Mouse (Mus musculus): Measurements from ENCODE around the gene Bcat1. TPM values are rescaled to one million over a fixed set of nuclear protein-coding genes. Genes with fewer than 3 reads are reported as not detected.

Bcat1 gene
- polyA plus RNA-seq, 1 experiment from 2014 or later: 0.46 TPM

DNA sequence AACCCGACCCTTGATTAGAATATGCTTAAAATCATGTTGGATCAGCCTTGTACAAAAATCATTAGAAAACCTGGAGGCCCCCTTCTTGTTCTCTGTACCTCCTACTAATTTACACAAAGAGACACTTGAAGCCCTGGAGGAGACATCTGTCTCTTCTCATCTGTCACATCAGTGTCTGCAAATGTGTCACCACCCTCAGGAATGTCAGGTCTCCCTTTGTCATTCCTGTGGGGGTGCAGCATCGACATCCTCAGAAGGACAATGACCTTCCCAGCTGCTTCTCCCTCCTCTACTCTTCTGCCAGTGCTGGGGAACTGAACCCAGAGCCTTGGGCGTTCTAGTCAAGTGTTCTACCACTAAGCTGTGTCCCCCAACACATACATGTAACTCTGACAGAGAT is 83.9 kb downstream of the Bcat1 start:
- no peaks in the 10 kb centered on the region for H3K36me3 ChIP-seq (replicated peaks; ENCODE audit: insufficient read depth, low read length)
- H3K27me3 ChIP-seq (ENCODE audit: insufficient read depth, low read length): no peaks in the 10 kb centered on the region
- H3K4me1 ChIP-seq (ENCODE audit: insufficient read depth): no peaks in the 10 kb centered on the region
- DNase-seq (no peak), ATAC-seq (no peak)
- no peak overlapping the region for H3K9ac ChIP-seq (replicated peaks)
- H3K27ac ChIP-seq (ENCODE audit: low read depth): no peak overlapping the region
- 37% methylated on average over 3 of the region's 3 CpGs for WGBS (ENCODE audit: insufficient replicate concordance)
- no peaks in the 10 kb centered on the region for H3K9me3 ChIP-seq (ENCODE audit: low read length)
- no peak overlapping the region for H3K4me3 ChIP-seq (ENCODE audit: low read depth, low read length)
- no peak for TF ChIP-seq CTCF (IDR thresholded peaks at IDR 0.05; ENCODE audit: low read depth)
- no peak for TF ChIP-seq EP300 (IDR thresholded peaks at IDR 0.05; ENCODE audit: low read depth)
- no peak overlapping the region for H3K4me2 ChIP-seq (ENCODE audit: low read depth, low read length)

DNA sequence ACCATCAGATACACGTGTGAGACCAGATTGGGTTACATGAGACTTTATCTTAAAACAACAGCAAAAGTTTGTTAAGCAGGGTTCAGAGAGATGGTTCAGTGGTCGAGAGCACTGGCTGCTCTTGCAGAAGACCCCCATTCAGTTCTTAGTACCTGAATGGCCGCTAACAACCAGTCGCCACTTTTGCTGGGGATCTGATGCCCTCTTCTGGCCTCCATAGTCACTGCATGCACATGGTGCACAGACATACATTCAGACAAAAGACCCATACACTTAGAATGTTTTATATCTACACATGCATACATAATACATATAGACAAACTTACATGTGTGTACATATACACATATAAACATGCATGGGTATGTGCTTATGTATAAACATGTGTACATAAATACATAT is 86.8 kb downstream of the Bcat1 start:
- 73% methylated on average over 4 of the region's 4 CpGs for WGBS (ENCODE audit: insufficient replicate concordance)
- no peak overlapping the region for H3K9ac ChIP-seq (replicated peaks)
- H3K9me3 ChIP-seq (ENCODE audit: low read length): no peaks in the 10 kb centered on the region
- DNase-seq (no peak), ATAC-seq (no peak)
- no peak overlapping the region for H3K4me3 ChIP-seq (ENCODE audit: low read depth, low read length)
- TF ChIP-seq CTCF (IDR thresholded peaks at IDR 0.05; ENCODE audit: low read depth): 0 out of 2 replicates have a peak, but pooled peaks have one; percentile 18
- TF ChIP-seq EP300 (IDR thresholded peaks at IDR 0.05; ENCODE audit: low read depth): no peak
- no peak overlapping the region for H3K4me2 ChIP-seq (ENCODE audit: low read depth, low read length)
- H3K36me3 ChIP-seq (replicated peaks; ENCODE audit: insufficient read depth, low read length): no peaks in the 10 kb centered on the region
- no peak overlapping the region for H3K27ac ChIP-seq (ENCODE audit: low read depth)
- H3K27me3 ChIP-seq (ENCODE audit: insufficient read depth, low read length): no peaks in the 10 kb centered on the region
- no peaks in the 10 kb centered on the region for H3K4me1 ChIP-seq (ENCODE audit: insufficient read depth)

DNA sequence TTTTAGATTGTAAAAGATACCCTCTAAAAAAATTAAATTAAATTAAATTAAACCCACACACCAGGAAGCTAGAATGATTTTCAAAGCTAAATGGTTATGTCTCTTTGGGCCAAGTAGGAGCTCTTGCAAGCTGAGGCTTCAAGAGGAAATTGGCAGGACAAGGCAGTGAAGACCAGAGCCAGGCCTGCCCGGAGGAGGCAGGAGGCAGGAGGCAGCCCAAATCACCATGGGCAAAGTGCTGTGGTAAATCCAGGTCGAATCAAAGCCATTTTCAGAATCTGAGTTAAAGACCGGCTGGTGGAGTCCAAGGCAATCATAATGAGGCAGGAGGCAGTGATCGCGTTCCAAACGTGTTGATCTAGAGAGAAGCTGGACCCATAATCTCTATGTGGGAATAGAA is 88.3 kb downstream of the Bcat1 start:
- DNase-seq: no peak
- no peaks in the 10 kb centered on the region for H3K4me1 ChIP-seq (ENCODE audit: insufficient read depth)
- WGBS (ENCODE audit: insufficient replicate concordance): 83% methylated on average over 6 of the region's 6 CpGs

DNA sequence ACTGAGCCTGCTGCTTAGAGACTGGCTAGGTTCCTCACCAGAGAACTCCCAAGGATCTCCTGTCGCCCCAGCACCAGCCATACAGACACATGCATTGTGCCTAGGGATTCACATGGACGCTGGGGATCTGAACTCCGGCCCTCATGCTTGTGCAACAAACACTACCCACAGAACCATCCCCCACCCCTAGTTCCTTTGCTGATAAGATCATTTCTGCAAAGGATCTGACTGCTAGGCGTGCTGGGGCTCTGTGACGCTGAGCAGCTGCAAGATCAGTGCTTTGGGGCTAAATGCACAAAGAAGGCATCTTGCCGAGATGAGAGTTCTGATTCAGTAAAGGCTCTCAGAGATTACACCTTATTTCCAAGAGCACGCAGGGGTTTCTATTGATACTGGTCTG is 88.8 kb downstream of the Bcat1 start:
- H3K4me1 ChIP-seq (ENCODE audit: insufficient read depth): no peaks in the 10 kb centered on the region
- no peak for ATAC-seq
- no peak for TF ChIP-seq EP300 (IDR thresholded peaks at IDR 0.05; ENCODE audit: low read depth)
- 53% methylated on average over 7 of the region's 7 CpGs for WGBS (ENCODE audit: insufficient replicate concordance)
- H3K9ac ChIP-seq (replicated peaks): no peak overlapping the region
- H3K27me3 ChIP-seq (ENCODE audit: insufficient read depth, low read length): no peaks in the 10 kb centered on the region
- DNase-seq: no peak
- no peaks in the 10 kb centered on the region for H3K9me3 ChIP-seq (ENCODE audit: low read length)
- H3K27ac ChIP-seq (ENCODE audit: low read depth): no peak overlapping the region
- H3K4me3 ChIP-seq (ENCODE audit: low read depth, low read length): no peak overlapping the region
- no peak overlapping the region for H3K4me2 ChIP-seq (ENCODE audit: low read depth, low read length)
- no peaks in the 10 kb centered on the region for H3K36me3 ChIP-seq (replicated peaks; ENCODE audit: insufficient read depth, low read length)

More for the DNA sequence above, 88.3 kb downstream of the Bcat1 start:
- Histone ChIP-seq H3K4me3 (ENCODE audit: low read depth, low read length) (no peak overlapping the region), H3K36me3 (replicated peaks; ENCODE audit: insufficient read depth, low read length) (no peaks in the 10 kb centered on the region), H3K9me3 (ENCODE audit: low read length) (no peaks in the 10 kb centered on the region), H3K4me2 (ENCODE audit: low read depth, low read length) (no peak overlapping the region), H3K27ac (ENCODE audit: low read depth) (no peak overlapping the region), H3K9ac (replicated peaks) (no peak overlapping the region), H3K27me3 (ENCODE audit: insufficient read depth, low read length) (no peaks in the 10 kb centered on the region)
- TF ChIP-seq EP300 (IDR thresholded peaks at IDR 0.05; ENCODE audit: low read depth): no peak
- TF ChIP-seq CTCF (IDR thresholded peaks at IDR 0.05; ENCODE audit: low read depth): no peak
- ATAC-seq: no peak

DNA sequence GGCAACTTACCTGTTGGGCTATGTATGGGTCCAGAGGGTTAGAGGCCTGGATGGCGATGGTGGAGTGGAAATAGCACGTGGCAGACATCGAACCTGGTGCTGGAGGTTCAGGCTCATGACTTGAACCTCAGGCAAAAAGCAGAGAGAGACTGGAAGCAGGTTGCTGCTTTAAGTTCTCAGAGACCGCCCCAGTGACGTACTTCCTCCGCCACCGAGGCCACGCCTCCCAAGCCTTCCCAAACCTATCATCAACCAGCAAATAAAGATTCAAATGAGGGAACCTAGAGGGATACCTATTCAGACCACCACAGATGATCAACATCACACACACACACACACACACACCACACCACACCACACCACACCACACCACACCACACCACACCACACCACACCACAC is 91.8 kb downstream of the Bcat1 start:
- no peak for DNase-seq

DNA sequence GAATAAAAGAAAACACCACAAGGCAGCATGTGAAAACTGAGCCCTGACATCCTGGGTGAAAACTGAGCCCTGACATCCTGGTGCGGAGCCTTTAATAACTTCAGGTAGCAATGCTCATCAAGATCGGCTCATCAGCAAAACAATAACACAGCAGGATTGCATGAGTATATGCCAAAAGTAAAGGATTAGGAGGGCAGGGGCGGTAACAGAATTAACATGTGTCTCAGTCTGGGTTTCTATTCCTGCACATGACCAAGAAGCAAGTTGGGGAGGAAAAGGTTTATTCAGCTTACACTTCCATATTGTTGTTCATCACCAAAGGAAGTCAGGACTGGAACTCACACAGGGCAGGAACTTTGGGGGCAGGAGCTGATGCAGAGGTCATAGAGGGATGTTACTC is 93.9 kb downstream of the Bcat1 start:
- ATAC-seq (no peak), DNase-seq (no peak)
- H3K4me3 ChIP-seq (ENCODE audit: low read depth, low read length): no peak overlapping the region
- no peak overlapping the region for H3K27ac ChIP-seq (ENCODE audit: low read depth)
- no peaks in the 10 kb centered on the region for H3K9me3 ChIP-seq (ENCODE audit: low read length)
- no peaks in the 10 kb centered on the region for H3K36me3 ChIP-seq (replicated peaks; ENCODE audit: insufficient read depth, low read length)
- no peaks in the 10 kb centered on the region for H3K27me3 ChIP-seq (ENCODE audit: insufficient read depth, low read length)
- H3K4me2 ChIP-seq (ENCODE audit: low read depth, low read length): no peak overlapping the region
- H3K4me1 ChIP-seq (ENCODE audit: insufficient read depth): no peaks in the 10 kb centered on the region
- TF ChIP-seq CTCF (IDR thresholded peaks at IDR 0.05; ENCODE audit: low read depth): no peak
- no peak for TF ChIP-seq EP300 (IDR thresholded peaks at IDR 0.05; ENCODE audit: low read depth)
- WGBS (ENCODE audit: insufficient replicate concordance): 87% methylated on average over 3 of the region's 3 CpGs
- H3K9ac ChIP-seq (replicated peaks): no peak overlapping the region

More for the DNA sequence above, 91.8 kb downstream of the Bcat1 start:
- H3K27ac ChIP-seq (ENCODE audit: low read depth): no peak overlapping the region
- H3K4me1 ChIP-seq (ENCODE audit: insufficient read depth): no peaks in the 10 kb centered on the region
- WGBS (ENCODE audit: insufficient replicate concordance): 85% methylated on average over 8 of the region's 8 CpGs
- no peaks in the 10 kb centered on the region for H3K27me3 ChIP-seq (ENCODE audit: insufficient read depth, low read length)
- H3K9me3 ChIP-seq (ENCODE audit: low read length): no peaks in the 10 kb centered on the region
- no peak overlapping the region for H3K4me3 ChIP-seq (ENCODE audit: low read depth, low read length)
- no peak for TF ChIP-seq CTCF (IDR thresholded peaks at IDR 0.05; ENCODE audit: low read depth)
- no peak for TF ChIP-seq EP300 (IDR thresholded peaks at IDR 0.05; ENCODE audit: low read depth)
- H3K4me2 ChIP-seq (ENCODE audit: low read depth, low read length): no peak overlapping the region
- H3K36me3 ChIP-seq (replicated peaks; ENCODE audit: insufficient read depth, low read length): no peaks in the 10 kb centered on the region
- no peak overlapping the region for H3K9ac ChIP-seq (replicated peaks)
- no peak for ATAC-seq

DNA sequence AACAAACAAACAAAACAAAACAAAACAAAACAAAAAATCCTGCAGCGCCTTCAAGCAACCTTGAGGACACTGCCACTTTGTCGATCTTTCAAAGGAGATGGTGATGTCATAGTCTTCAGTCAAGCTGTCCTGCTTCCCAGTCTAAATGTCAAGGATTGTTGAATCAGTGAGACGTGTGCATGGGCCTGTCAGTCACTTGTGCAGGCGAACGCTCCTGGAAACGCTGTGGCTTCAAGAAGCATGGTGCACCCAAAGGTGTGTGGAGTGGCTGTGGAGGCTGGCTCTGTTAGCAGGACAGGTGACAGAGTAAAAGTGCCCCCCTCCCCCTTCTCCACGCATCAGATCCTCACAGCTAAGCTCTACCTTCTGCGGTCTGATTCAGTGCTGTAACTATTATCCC is 103.6 kb downstream of the Bcat1 start:
- H3K9ac ChIP-seq (replicated peaks): no peak overlapping the region
- H3K4me2 ChIP-seq (ENCODE audit: low read depth, low read length): no peak overlapping the region
- ATAC-seq (no peak), DNase-seq (no peak)
- no peak overlapping the region for H3K4me3 ChIP-seq (ENCODE audit: low read depth, low read length)
- H3K36me3 ChIP-seq (replicated peaks; ENCODE audit: insufficient read depth, low read length): no peaks in the 10 kb centered on the region
- 0 out of 2 replicates have a peak, but pooled peaks cover 4% of the 10 kb centered on the region for H3K4me1 ChIP-seq (ENCODE audit: insufficient read depth)
- no peaks in the 10 kb centered on the region for H3K27me3 ChIP-seq (ENCODE audit: insufficient read depth, low read length)
- H3K27ac ChIP-seq (ENCODE audit: low read depth): no peak overlapping the region
- 80% methylated on average over 8 of the region's 8 CpGs for WGBS (ENCODE audit: insufficient replicate concordance)
- no peaks in the 10 kb centered on the region for H3K9me3 ChIP-seq (ENCODE audit: low read length)
- TF ChIP-seq CTCF (IDR thresholded peaks at IDR 0.05; ENCODE audit: low read depth) (no peak), EP300 (IDR thresholded peaks at IDR 0.05; ENCODE audit: low read depth) (no peak)
